Mouse (Mus musculus): ENCODE results near the gene Trpv2.

DNA sequence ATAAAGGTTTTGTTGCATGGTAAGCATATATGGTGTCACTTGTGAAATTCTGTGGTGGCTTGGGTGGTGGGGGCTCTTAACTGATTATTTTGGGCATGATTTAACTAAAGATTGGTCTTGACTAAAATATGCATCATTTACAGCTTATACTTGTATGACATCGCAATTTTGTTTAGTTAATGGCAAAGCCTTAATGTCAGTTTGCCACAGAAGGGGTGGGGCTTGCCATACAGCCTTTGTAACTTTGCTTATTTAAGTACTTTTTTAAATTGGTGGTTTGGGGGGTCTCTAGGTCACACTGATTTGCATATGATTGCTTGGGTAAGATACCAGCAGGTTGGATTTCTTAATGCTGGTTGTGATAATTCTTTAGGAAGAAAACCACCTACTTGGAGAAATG is 21.1 kb upstream of the Trpv2 start:
- TF ChIP-seq CTCF (IDR thresholded peaks at IDR 0.05; ENCODE audit: low read depth, low read length) (no peak), POLR2AphosphoS5 (IDR thresholded peaks at IDR 0.05; ENCODE audit: insufficient replicate concordance, low read depth, low read length) (no peak)
